Mouse (Mus musculus): ENCODE measurements around the gene Ttc39d.
A peak's percentile ranks its signal among the peaks of the same experiment; 100 is the strongest.
"Not testable (repeated sequence)": the region's sequence is repeated elsewhere in the genome, so short reads cannot be mapped to it uniquely, and the experiment has no call there.

The Ttc39d gene

GRCm38 (mm10) chr17:80193075-80193474, 14.2 kb upstream of the Ttc39d start:
- DNase-seq (ENCODE audit: low read depth, low spot score) = peak; percentile 52

- DNase-seq (ENCODE audit: low read depth, low spot score) = no peak
Measured at GRCm38 (mm10) chr17:80199160-80199778, 8.0 kb upstream of the Ttc39d start.

GRCm38 (mm10) chr17:80205657-80206056, 1.6 kb upstream of the Ttc39d start:
- DNase-seq (ENCODE audit: low read depth, low spot score) = no peak

GRCm38 (mm10) chr17:80206301-80206670, 974 bp upstream of the Ttc39d start:
- DNase-seq (ENCODE audit: low read depth, low spot score) = no peak

- DNase-seq (ENCODE audit: low read depth, low spot score) = not testable (repeated sequence)
Measured at GRCm38 (mm10) chr17:80213998-80214397, 6.7 kb downstream of the Ttc39d start.

GRCm38 (mm10) chr17:80220131-80220530, 12.9 kb downstream of the Ttc39d start:
- no peak for DNase-seq (ENCODE audit: low read depth, low spot score)

- peak; percentile 58 for DNase-seq (ENCODE audit: low read depth, low spot score)
Measured at GRCm38 (mm10) chr17:80221202-80221601, 13.9 kb downstream of the Ttc39d start.

- peak; percentile 65 for DNase-seq (ENCODE audit: low read depth, low spot score)
Measured at GRCm38 (mm10) chr17:80221890-80222628, 14.8 kb downstream of the Ttc39d start.

- no peak for DNase-seq (ENCODE audit: low read depth, low spot score)
Measured at GRCm38 (mm10) chr17:80223829-80224228, 16.6 kb downstream of the Ttc39d start.

- peak; percentile 89 for DNase-seq (ENCODE audit: low read depth, low spot score)
Measured at GRCm38 (mm10) chr17:80224326-80225116, 17.3 kb downstream of the Ttc39d start, which contains the start of gene Gemin6. Gene Gemin6 (plus strand): TSS chr17:80224441.

GRCm38 (mm10) chr17:80225142-80225541, 17.9 kb downstream of the Ttc39d start:
- DNase-seq (ENCODE audit: low read depth, low spot score) = not testable (repeated sequence)

GRCm38 (mm10) chr17:80229396-80229795, 22.1 kb downstream of the Ttc39d start:
- no peak for DNase-seq (ENCODE audit: low read depth, low spot score)

- no peak for DNase-seq (ENCODE audit: low read depth, low spot score)
Measured at GRCm38 (mm10) chr17:80233844-80234243, 26.6 kb downstream of the Ttc39d start.

GRCm38 (mm10) chr17:80234376-80234775, 27.1 kb downstream of the Ttc39d start:
- no peak for DNase-seq (ENCODE audit: low read depth, low spot score)

- DNase-seq (ENCODE audit: low read depth, low spot score) = no peak
Measured at GRCm38 (mm10) chr17:80235477-80235876, 28.2 kb downstream of the Ttc39d start.

GRCm38 (mm10) chr17:80236805-80237204, 29.5 kb downstream of the Ttc39d start:
- no peak for DNase-seq (ENCODE audit: low read depth, low spot score)

GRCm38 (mm10) chr17:80237475-80237874, 30.2 kb downstream of the Ttc39d start:
- DNase-seq (ENCODE audit: low read depth, low spot score) = no peak

- DNase-seq (ENCODE audit: low read depth, low spot score) = no peak
Measured at GRCm38 (mm10) chr17:80241594-80241993, 34.3 kb downstream of the Ttc39d start.

- no peak for DNase-seq (ENCODE audit: low read depth, low spot score)
Measured at GRCm38 (mm10) chr17:80243116-80243515, 35.9 kb downstream of the Ttc39d start.

GRCm38 (mm10) chr17:80252757-80253525, 45.7 kb downstream of the Ttc39d start:
- no peak for DNase-seq (ENCODE audit: low read depth, low spot score)

GRCm38 (mm10) chr17:80254421-80254820, 47.2 kb downstream of the Ttc39d start:
- DNase-seq (ENCODE audit: low read depth, low spot score) = no peak

- no peak for DNase-seq (ENCODE audit: low read depth, low spot score)
Measured at GRCm38 (mm10) chr17:80255208-80255607, 47.9 kb downstream of the Ttc39d start.

Data from CD4-positive helper T cell, adult 2 months (primary cell).